Mouse (Mus musculus) spleen, postnatal 14 days (tissue): ENCODE results near the gene Gns.
A peak's percentile ranks its signal among the peaks of the same experiment; 100 is the strongest.
"Not testable (repeated sequence)": the region's sequence is repeated elsewhere in the genome, so short reads cannot be mapped to it uniquely, and the experiment has no call there.

Experiments
- DNase-seq, 2 experiments: peaks; one replicate each; pipeline ENCODE4 v3.0.0; 2021 to 2022; ENCODE audit warnings: low spot score in 2 of 2

Gns gene

DNA sequence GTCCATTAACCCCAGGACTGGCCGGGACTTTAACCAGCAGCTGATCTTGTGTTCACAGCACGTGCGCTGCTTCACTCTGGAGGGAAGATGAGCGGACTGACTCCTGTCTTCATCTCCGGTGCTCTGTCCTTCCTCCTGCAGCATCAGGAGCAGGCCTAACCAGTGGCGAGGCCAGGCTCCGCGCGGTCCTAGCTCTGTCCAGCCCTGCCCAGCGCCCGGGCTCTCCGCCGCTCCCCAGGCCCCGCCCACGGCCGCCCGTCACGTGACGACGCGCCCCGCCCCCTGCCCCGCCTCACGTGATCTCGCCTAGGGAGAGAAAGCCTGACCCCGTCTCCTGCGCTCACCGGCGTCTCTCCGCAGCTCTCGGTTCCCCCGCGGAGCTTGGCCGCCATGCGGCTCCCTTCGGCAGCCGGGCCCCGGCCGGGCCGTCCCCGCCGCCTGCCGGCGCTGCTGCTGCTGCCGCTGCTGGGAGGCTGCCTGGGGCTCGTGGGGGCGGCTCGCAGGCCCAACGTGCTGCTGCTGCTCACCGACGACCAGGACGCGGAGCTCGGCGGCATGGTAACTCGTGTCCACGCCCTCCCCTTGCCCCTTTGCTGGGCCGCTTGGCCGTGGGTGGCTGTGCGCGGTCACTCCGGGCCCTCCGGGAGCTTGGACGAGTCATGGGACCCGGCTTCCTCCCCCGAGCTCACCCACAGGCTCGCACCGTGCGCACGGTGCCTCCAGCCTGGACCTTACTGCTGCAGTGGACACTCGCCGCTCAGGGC, at the start of gene Gns:
Gene Gns, plus strand, starts transcription at position 290 of the 764 bp plus-strand sequence.
- DNase-seq, result peak; percentile 69 to 81

DNA sequence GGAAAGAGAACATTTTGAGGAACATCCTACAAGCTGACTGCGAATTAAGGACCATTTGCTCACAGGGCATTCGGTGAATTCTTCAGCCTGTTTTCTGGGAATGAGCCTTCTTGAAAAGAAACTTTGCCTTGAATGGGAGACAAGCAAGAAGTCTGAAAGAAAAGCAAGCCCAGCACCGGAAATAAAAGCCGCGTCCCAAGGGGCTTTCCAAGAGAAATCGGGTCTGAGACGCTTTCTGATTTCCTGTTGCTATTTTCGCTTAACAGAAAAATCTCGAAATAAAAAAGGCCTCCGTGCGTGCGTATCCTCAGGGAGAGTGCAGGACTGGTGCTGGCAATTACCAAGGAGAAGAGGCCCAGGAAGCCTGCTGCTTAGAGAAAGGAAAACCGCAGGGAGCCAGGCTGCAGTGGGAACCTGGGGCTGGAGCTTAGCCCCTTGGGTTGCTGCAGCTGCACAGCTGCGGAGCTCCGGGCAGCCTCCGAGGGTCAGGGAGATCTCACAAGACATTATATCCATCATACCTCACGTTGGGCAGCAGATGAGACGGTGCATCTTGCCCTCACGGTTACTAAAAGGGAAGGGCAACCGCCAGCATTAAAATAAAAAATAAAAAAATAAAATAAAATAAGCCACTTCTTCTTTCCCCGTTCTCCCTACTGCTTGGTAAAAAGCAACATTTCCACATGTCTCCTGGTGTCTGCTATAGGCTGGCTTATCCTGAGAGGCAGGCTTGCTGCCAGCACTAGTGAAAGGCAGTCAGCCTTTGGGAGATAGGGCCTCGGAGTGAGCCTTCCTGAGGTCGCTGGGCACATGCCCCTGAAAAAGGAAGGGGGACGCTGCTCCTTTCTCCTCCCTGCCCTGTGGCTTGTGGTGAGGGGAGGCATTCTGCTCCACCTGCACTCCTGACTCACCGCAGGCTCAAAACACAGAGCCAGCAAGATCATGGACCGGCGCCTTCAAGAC, 49.3 kb upstream of the Gns start:
- DNase-seq, result no peak

DNA sequence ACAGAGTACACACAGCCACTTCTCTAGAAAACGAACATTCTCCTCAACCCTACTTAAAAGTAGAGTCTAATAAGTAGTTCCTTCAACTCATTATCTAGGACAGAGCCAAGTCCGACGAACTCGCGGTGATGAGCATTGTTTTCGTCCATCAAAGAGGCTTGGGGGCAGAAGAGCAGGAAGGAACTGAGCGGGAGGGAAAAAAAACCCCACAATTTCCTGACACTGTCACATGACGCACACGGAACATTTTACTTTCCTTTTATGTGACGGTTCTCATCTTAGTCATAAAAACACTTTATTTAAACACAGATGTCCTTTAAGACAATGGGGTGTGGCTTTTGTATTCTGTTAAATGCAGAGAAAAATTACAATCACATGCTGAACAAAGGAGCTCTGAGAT, 48.5 kb upstream of the Gns start:
- DNase-seq, result no peak

DNA sequence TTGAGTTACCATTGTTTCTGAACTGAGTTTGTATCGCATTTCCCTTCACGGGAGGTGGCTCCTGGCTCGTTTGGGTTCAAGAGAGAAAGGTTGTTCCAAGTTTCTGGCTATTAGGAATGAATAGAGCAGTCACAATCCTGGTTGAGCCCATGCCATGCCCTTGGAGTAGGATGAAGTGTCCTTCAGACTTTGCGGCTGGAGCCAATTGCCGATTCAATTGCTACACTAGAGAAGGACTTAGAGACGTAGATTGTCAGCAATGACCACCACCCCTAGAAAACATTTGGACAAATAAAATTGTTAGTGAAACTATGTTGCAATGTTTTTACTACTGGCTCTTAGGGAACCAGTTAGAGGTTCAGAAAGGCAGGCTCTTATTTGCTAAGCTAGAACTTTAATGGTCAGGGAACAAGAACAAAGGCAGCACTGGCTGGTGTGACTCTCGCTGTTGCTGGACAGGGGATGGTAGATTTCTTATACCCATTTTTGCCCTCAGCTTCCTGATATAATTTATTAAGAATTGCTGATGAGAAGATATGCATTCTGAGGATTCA, 46.4 kb upstream of the Gns start:
- no peak for DNase-seq

DNA sequence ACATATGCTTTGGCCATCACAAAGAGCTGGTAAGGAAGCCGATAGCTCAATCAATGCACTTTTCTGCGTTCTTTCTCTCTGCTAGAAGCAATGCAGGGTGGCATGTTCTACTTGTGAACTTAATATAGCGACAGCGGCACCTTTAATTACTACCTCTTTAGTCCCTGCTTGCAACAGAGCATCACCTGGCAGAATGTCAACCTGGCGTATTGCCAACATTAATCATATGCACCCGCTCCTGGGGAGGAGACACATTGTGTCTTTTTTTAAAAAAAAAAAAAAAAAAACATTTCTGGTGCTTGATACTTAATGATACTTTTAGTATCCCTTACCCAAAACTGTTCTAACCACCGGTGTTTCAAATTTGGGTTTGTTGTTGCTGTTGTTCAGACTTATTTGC, 41.4 kb upstream of the Gns start:
- DNase-seq, result no peak

DNA sequence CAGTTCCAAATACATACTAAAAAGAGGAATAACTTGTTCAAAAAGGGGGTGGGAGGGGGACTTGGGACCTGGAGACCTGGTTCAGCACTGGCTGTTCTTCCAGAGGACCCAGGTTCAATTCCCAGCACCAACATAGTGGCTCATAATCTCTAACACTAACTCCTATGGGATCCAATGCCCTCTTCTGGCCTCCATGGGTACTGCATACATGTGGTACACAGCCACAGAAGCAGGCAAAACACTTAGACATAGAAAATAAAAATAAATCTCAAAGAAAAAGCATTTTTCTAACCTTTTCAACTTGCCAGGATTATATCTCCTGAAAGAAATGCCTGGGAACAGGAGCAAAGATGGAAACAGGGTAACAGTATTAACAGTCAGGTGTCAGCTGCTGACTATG, 38.7 kb upstream of the Gns start:
- no peak for DNase-seq

DNA sequence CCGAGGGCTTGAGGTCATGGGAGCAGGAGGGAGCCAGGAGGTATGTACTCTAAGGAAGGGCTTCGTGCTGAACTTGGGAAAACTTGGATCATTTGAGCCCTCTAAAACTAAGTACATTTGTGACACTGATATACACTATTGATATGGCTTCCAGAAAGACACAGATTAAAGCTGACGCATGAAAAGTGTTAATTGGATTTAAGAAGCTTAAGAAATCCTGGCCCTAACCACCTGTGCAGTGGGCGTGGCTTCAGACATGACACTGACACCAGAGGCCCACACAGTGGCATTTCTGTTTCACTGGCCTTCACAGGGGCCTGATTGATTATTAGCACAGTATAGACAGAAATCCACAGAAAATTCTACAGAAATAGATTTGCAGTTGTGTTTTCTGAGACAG, 35.3 kb upstream of the Gns start:
- no peak for DNase-seq

DNA sequence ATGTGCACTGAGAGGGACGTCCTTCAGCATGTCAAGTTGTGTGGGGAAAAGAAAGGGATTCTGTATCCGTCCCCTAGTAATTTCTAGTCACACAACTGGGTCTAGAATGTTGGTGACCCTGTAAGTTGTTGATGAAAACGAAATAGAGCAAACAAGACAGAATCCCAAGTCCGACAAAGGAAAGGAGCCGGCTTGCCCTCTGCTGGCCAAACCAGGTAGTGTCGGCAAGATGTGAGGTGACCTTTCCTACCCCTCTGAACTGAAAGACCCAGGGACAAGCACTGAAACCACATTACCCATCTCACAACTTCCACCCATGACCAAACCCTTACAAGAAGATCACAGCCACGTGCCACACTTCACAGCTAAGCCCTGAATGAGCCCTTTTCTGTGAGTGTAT, 34.0 kb upstream of the Gns start:
- peak; percentile 30 to 57 for DNase-seq

DNA sequence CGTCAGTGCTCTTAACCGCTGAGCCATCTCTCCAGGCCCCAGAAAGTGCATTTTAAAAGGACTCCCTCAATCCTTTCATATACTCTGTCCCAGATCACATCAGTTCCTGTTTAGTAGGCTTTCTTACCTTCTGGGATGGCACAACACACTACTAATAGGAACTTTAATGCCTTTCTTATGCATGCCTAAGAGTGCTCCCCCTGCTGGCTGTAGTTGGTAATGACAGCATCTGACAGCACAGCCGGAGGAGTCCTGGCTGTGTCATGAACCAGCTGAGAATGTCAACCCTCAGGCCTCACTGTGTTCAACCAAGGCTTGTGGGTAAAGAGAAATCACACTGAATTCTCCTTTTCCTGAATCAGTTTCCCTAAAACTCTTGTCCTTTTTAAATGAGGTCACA, 30.3 kb upstream of the Gns start:
- DNase-seq, result peak; percentile 28 to 62

DNA sequence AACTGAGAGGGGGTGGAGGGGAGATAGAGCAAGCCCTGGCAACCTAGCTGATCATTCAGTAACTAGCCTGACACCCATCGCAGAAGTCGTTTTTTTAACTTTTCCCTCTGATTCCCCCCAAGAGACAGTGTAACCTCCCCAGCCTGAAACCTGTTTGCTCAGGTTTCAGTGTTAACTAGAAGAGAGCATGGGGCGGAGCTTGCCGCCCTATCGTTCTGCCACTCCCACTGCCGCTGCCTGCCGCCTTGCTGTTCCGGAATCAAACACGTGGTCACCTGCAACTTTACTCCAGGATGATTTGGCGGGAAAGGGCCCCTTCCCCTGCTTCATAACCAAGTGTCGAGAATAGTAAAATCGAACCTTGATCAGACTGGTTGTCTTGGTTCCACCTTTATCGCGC, 28.4 kb upstream of the Gns start:
- not testable (repeated sequence) for DNase-seq

DNA sequence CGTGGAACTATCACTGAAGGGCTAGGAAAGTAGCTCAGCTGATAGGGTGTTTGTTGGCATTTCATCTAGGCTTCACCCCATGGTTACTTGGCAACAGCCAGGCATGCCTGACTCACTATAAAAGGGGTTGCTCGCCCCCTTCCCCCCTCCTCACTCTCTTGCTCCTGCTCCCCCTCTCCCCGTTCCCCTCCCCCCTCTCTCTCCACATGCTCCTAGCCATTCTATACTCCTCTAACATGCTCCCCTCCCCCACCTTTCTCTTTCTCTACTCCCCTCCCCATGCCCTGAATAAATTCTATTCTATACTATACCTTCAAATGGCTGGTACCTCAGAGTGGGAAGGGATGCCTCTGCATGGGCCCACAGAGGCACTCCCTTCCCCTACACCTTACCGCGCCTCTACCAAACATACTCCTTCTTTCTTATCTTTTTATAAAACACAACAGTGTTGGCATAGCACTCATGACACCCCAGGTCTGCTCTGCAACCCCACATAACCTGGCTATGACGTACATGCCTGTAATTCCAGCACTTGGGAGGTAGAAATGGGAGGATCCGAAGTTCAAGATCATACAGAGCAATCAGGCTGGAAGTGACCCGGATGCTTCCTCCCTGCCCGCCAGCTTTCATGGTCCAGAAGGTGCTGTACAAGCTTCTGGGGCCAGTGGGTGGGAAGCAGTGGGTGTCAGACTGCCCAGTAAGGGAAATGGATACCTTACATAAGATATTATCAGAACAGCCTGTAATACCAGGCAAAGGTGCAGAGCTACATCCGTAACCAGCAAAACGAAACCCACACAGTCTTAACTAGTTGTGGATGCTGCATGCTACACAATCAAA, 23.9 kb upstream of the Gns start:
- no peak for DNase-seq

DNA sequence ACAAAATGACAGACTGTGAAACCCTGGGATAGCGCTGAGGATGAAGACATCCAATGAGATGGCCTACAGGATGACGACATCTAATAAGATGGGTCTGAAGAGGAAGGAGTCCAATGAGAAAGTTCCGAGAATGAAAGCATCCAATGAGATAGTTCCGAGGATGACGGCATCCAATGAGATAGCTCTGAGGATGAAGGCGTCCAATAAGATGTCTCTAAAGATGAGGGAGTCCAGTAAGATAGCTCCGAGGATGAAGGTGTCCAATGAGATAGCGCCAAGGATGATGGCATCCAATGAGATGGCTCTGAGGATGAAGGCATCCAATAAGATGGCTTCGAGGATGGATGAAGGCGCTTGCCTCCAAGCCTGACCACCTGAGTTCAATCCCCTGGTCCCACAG, 22.6 kb upstream of the Gns start:
- DNase-seq, result no peak

DNA sequence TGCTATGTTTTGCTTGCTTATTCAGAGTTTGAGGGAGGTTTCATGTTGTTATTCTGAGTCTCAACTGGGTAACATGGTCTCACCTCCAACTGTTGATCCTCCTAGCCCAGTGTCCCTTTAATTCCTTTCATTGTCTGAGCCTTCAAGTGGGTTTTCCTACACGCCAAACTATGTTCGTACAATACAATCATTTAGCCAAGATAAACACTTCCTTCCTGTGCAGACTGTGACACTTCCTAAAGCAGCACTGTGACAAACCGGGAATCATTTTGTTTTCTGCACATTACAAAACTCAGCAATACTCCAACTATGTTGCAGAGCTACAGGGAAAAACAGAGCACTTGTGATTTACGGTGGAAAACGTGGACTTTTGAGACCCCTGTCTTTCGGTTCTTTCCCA, 21.0 kb upstream of the Gns start:
- no peak for DNase-seq

DNA sequence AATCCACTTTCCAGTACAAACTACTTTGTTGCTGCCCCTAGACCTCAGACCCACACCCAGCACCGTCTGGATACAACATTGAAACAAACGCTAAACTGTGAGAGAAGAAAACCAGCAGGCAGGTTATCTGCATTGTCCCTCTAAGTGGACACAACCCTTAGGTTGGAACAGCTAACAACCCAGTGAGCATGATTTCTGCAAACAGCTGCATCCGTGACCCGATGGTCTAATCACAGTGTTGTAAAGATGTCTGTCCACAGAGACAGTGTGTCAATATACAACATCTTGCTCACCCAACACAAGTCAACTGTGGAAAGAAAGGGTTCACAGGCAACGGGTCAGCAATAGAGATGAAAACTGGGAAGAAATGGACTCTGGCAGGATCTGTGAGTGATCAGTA, 15.6 kb upstream of the Gns start:
- no peak for DNase-seq

DNA sequence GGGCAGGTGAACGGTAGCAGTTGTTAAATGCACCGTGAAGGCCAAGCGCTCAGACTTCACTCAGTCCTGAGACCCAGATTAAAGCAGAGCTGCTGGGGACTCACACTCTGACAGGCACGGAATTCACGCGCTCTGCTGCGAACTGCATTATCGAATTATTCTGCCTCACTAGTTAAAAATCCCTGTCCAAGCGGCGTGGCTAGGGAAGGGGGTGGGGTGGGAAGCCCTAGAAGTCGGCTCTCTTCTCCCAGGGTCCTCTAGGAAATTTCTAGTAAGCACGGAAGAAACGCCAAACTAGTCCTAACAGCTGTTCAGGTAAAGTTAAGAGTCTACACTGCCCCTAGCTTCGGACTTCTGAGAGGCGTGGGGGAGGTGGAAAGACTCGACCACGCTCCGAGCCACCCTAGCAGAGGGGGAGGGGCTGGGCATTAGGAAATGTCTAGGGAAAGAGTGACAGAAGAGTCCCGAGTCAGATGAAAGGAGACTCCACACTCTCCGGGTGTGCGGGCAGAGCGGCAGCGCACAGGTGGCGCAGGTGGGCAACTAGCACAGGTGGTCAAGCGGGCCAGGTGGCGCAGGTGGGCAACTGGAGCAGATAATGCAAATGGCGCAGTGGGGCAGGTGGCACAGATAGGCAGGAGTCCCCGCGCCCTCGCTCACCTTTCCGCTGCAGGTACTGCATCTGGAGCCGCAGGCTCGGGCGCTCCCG, 14.4 kb upstream of the Gns start:
- DNase-seq, result no peak

DNA sequence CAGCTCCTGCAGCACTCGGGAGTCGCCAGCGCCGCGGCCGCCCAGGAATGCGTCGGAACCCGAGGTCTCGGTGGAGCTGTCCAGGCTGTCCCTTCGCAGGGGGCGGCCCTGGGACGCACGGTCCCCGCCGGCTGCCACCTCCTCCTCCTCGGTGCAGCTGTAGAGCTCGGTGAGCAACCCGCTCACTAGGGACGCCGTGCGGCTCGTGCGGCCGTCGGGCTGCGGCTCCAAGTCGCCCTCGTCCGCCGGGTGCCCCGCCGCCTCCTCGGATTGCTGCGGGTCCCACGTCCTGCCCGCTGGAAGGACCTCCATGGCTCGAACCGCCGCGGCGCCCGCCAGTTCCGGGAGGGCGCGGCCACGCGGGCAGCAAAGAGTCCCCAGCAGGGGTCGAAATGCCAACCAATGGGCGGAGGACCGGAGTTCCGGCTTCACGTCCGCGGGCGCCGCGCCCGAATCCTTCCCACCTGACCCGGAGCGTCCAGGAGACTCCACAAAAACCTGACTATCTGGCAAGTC, 13.8 kb upstream of the Gns start, which contains the start of gene Tbc1d30:
Gene Tbc1d30, minus strand, starts transcription at position 213 of the 516 bp plus-strand sequence.
- no peak for DNase-seq

DNA sequence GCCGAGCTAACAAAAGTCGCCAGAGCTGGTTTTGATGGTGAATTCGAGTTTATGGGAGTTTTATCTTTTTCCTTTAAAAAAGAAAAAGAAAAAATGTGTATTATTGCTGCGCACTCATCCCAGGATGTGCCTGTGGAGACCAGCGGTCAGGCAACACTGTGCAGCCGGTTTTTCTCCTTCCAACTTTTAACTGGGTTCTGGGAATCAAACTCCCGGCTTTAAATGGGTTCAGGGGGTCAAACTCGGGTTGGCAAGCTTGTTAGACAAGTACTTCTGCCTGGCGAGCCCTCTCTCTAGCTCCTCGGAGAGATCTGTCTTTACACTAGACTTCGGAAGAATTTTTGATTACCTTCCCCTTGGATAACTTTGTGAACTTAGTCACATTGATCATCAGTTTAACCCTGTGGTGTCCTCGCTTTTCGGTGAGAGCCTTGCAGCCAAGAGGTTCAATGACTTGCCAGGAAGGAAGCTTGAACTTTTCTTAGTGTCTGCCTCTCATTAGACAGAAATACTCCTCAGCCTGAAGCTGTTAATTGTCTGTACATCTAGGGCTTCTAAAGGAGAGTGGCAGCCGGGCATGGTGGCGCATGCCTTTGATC, 13.1 kb upstream of the Gns start:
- no peak for DNase-seq

DNA sequence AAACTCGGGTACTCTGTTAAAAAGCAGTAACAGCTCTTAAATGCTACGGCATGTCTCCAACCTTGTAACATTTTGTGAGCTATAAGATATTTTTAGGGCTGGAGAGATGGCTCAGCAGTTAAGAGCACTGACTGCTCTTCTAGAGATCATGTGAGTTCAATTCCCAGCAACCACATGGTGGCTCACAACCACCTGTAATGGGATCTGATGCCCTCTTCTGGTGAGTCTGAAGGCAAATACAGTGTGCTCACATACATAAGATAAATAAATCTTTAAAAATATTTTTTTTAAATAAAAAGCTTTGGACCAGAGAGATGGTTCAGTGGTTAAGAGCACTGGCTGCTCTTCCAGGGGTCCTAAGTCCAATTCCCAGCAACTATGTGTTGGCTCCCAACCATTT, 4.5 kb upstream of the Gns start:
- no peak for DNase-seq

DNA sequence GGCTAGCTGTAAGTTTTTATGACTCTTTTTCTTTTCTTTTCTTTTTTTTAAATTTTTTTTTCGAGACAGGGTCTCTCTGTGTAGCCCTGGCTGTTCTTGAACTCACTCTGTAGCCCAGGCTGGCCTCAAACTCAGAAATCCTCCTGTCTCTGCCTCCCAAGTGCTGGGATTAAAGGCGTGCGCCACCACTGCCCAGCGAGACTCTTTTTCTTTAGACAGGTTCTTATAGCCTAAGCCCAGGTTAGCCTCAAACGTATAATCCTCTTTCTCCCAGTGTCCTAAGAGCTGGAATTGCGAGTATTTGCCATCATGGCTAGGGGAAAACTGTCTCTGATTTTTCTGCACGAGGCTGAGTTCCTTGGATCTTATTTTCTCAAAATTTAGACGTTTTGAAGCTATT, 1.7 kb upstream of the Gns start:
- no peak for DNase-seq

DNA sequence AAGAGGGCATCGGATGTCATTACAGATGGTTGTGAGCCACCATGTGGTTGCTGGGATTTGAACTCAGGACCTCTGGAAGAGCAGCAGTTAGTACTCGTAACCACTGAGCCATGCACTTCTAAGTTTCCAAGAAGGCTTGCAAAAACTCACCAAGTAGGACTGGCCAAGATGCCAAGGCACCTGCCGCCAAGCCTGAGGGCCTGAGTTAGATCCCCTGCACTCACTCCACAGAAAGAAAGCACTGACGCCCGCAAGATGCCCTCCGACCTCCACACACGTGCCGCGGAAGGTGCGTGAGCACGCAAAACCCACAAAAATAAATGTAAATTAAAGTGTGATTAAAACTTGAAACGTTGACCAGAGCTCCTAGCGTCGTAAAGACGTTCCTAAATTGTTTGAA, 584 bp upstream of the Gns start:
- no peak for DNase-seq
